Mouse (Mus musculus) thymus, postnatal 10 days (tissue): ENCODE results near the gene Elp1.

ENCODE experiments used
- DNase-seq, 2 experiments: peaks; one replicate each; pipeline ENCODE4 v3.0.0; 2021; ENCODE audit warnings: low spot score in 2 of 2

The Elp1 gene

DNA sequence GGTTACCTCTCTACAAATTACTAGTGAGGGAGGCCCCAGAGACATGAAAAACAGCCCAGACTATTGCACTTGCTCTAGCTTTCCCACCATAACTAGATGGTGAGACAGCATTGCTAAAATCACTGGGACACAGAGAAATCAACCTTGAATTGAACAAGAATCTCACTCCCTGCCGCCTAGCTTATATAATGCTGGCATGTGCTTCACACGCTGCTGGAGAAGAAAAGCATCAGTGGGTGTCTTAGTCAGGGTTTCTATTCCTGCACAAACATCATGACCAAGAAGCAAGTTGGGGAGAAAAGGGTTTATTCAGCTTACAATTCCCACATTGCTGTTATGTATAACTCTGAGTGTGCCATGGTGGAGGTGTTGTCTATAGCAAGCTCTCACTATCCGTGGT is 89.0 kb downstream of the Elp1 start:
- no peak for DNase-seq

DNA sequence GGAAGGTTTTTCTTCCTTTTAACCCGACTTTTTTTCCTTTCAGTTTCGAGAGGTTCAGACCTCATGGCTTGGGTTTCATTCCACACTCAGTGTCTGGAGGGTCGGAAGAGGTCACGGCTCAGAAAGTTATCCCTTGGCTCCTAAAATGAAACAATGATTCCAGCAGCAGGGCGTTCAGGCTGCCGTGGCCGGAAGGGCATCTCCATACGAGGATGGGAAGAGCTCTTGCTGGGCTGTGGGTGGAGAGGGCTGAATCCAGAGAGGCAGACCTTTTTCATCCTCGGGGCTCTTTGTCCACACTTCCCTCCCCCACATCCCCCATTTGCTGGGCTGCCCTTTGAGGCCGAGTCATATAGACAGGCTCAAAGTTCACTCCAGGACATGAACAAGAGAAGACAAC is 99.9 kb downstream of the Elp1 start:
- no peak for DNase-seq
